Mouse (Mus musculus) thymus, adult 2 months (tissue): ENCODE data around the gene Ror1.

Source experiments
- CTCF ChIP-seq: fragments of 200-500 bp; IDR thresholded peaks from 2 replicates; pipeline ENCODE4 v1.5.1; 2012; ENCODE audit warnings: mild to moderate bottlenecking, control low read depth, low read length, moderate library complexity, borderline replicate concordance; ENCODE audit not compliant: control insufficient read depth, poor library complexity, insufficient read depth; ENCODE audit errors: extremely low read depth
- POLR2A ChIP-seq: fragments of 200-500 bp; IDR thresholded peaks from 2 replicates; pipeline ENCODE4 v1.6.1; 2012; ENCODE audit warnings: mild to moderate bottlenecking, low read length, control low read depth, moderate library complexity; ENCODE audit not compliant: control insufficient read depth, poor library complexity, insufficient read depth; ENCODE audit errors: extremely low read depth

GRCm38 (mm10) chr4:100286111-100286541 lies 190.5 kb downstream of the Ror1 start:
- no peak for TF ChIP-seq CTCF
- TF ChIP-seq POLR2A: no peak
